Comparison of ENCODE assay signal across 38 mouse cellular contexts in the genomic region with DNA sequence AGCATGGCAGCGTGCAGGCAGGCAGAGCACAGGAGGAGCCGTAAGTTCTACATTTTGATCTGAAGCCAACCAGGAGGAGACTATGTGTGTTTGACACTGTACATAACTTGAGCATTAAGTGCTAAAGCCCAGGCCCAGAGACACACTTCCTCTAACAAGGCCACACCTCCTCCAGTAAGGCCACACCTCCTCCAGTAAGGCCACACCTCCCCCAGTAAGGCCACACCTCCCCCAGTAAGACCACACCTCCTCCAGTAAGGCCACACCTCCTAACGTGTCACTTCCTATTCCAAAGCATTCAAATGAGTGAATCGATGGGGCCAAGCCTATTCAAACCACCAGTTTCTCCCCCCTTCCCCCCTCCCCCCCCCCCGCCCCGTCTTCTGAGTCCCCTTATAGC. TPM values are rescaled to one million over a fixed set of nuclear protein-coding genes. Genes with fewer than 3 reads are reported as not detected.
DNase-seq lines count a peak whose midpoint lies in the region; ATAC-seq and TF ChIP-seq lines count a peak whose summit lies in the region.
"Had no signal": no experiment of that assay in that cellular context is flagged by ENCODE, and none has a peak within 500 bp of the region (broad histone marks: within the 10 kb centered on the region; RNA-seq: fewer than 3 reads in every experiment).

No protein-coding gene starts in this region.

- no peak overlapping the region for H3K9ac ChIP-seq in intestine, postnatal 0 days (ENCODE audit: low read depth, low read length)
- H3K9ac ChIP-seq in intestine, embryonic 16.5 days (ENCODE audit: low read depth, low read length): no peak overlapping the region
- no peak overlapping the region for H3K9ac ChIP-seq in stomach, postnatal 0 days (ENCODE audit: low read length)
- H3K9ac ChIP-seq: embryonic facial prominence, embryonic 12.5 days; heart, embryonic 12.5 days; hindbrain, embryonic 15.5 days; limb, embryonic 12.5 days had no signal

- ATAC-seq in intestine, postnatal 0 days: peak; percentile 28; the same call in 1 of the 2 replicates
- ATAC-seq in intestine, embryonic 16.5 days: no peak
- peak; percentile 23; the same call in 1 of the 2 replicates for ATAC-seq in stomach, postnatal 0 days (ENCODE audit: low FRiP score, low TSS enrichment)
- ATAC-seq: activated CD4-positive, CD25-positive, alpha-beta regulatory T cell, adult 4 months; CD4-positive, CD25-positive, alpha-beta regulatory T cell, adult 4 months; forebrain, embryonic 14.5 days; inflammation-experienced regulatory T-cells, adult 6 months; midbrain, embryonic 16.5 days; Patski had no signal

- DNase-seq in ZHBTc4 (ENCODE audit: low read depth, low spot score): peak; percentile 85
- no peak for DNase-seq in stomach, postnatal 0 days (ENCODE audit: low spot score)
- no peak for DNase-seq in left cerebral cortex, adult 11 months (ENCODE audit: low spot score)
- DNase-seq in cerebellum, adult 8-10 months: no peak
- no peak for DNase-seq in left cerebral cortex, adult 2 months (ENCODE audit: extremely low spot score in 1 of 2, low spot score in 2 of 2)
- DNase-seq: cerebellum, adult 9-10 months; embryo, embryonic 11 days; gastrocnemius, postnatal 25 days; heart, adult 2 months; kidney, adult 2 months; kidney, postnatal 36 days; lung, adult 2 months; lung, postnatal 10 days; right cerebral cortex, adult 18-20 months; spleen, adult 18-20 months; thymus, adult 2 months; thymus, postnatal 36 days had no signal

- H3K27me3 ChIP-seq in intestine, postnatal 0 days (replicated peaks; ENCODE audit: control insufficient read depth, insufficient read depth, low read length): no peaks in the 10 kb centered on the region
- H3K27me3 ChIP-seq in intestine, embryonic 16.5 days (replicated peaks; ENCODE audit: control insufficient read depth, insufficient read depth, low read length): no peaks in the 10 kb centered on the region
- H3K27me3 ChIP-seq in E14TG2a.4 (ENCODE audit: insufficient read depth, low read length): peaks cover 6% of the 10 kb centered on the region; the same call in 1 of the 2 replicates
- no peaks in the 10 kb centered on the region for H3K27me3 ChIP-seq in stomach, postnatal 0 days (ENCODE audit: control insufficient read depth, insufficient read depth, low read length)
- H3K27me3 ChIP-seq: hindbrain, embryonic 15.5 days; Patski had no signal

- no peak overlapping the region for H3K4me3 ChIP-seq in intestine, postnatal 0 days (ENCODE audit: low read depth, low read length)
- no peak overlapping the region for H3K4me3 ChIP-seq in intestine, embryonic 16.5 days (ENCODE audit: low read length)
- H3K4me3 ChIP-seq in E14TG2a.4 (replicated peaks; ENCODE audit: low read length): 0 out of 2 replicates have a peak overlapping the region, but pooled peaks have one; percentile 3
- no peak overlapping the region for H3K4me3 ChIP-seq in stomach, postnatal 0 days (ENCODE audit: low read depth, low read length)
- H3K4me3 ChIP-seq in left cerebral cortex, adult 2 months: no peak overlapping the region
- H3K4me3 ChIP-seq: embryonic facial prominence, embryonic 12.5 days; heart, adult 2 months; heart, embryonic 12.5 days; hindbrain, embryonic 15.5 days; layer of hippocampus, adult 2 months; limb, embryonic 12.5 days had no signal

- no peak for TF ChIP-seq CTCF in intestine, postnatal 0 days (IDR thresholded peaks at IDR 0.05; ENCODE audit: low read depth)
- TF ChIP-seq CTCF in E14TG2a.4 (conservative IDR thresholded peaks at IDR 0.05; ENCODE audit: low read length): no peak
- no peak for TF ChIP-seq CTCF in stomach, postnatal 0 days (IDR thresholded peaks at IDR 0.05; ENCODE audit: low read depth)
- no peak for TF ChIP-seq CTCF in left cerebral cortex, adult 2 months (IDR thresholded peaks at IDR 0.05)

- 0 out of 2 replicates have a peak, but pooled peaks cover 2% of the 10 kb centered on the region for H3K9me3 ChIP-seq in intestine, postnatal 0 days (ENCODE audit: control insufficient read depth)
- H3K9me3 ChIP-seq in intestine, embryonic 16.5 days (ENCODE audit: control insufficient read depth, low read length): no peaks in the 10 kb centered on the region
- H3K9me3 ChIP-seq in E14TG2a.4 (ENCODE audit: low read length): peaks cover 6% of the 10 kb centered on the region
- no peaks in the 10 kb centered on the region for H3K9me3 ChIP-seq in stomach, postnatal 0 days (ENCODE audit: control insufficient read depth, low read length)
- H3K9me3 ChIP-seq: hindbrain, embryonic 15.5 days had no signal

- H3K4me2 ChIP-seq in intestine, postnatal 0 days (replicated peaks; ENCODE audit: low read depth): no peak overlapping the region
- H3K4me2 ChIP-seq in intestine, embryonic 16.5 days (ENCODE audit: low read depth, low read length): no peak overlapping the region
- H3K4me2 ChIP-seq in stomach, postnatal 0 days (replicated peaks; ENCODE audit: low read depth): no peak overlapping the region
- H3K4me2 ChIP-seq: embryonic facial prominence, embryonic 12.5 days; heart, embryonic 12.5 days; hindbrain, embryonic 15.5 days; limb, embryonic 12.5 days; midbrain, embryonic 11.5 days had no signal

- no peak for TF ChIP-seq EP300 in stomach, postnatal 0 days (optimal IDR thresholded peaks at IDR 0.05)

- H3K4me1 ChIP-seq in intestine, postnatal 0 days (replicated peaks; ENCODE audit: control insufficient read depth, insufficient read depth, low read length): no peaks in the 10 kb centered on the region
- H3K4me1 ChIP-seq in intestine, embryonic 16.5 days (ENCODE audit: control insufficient read depth, insufficient read depth, low read length): no peaks in the 10 kb centered on the region
- peaks cover 45% of the 10 kb centered on the region for H3K4me1 ChIP-seq in E14TG2a.4 (replicated peaks; ENCODE audit: low read depth, low read length)
- H3K4me1 ChIP-seq in stomach, postnatal 0 days (replicated peaks; ENCODE audit: control insufficient read depth, insufficient read depth): no peaks in the 10 kb centered on the region
- H3K4me1 ChIP-seq: embryonic facial prominence, embryonic 12.5 days; heart, embryonic 12.5 days; hindbrain, embryonic 15.5 days; limb, embryonic 12.5 days had no signal

- intact Hi-C loops in left cerebral cortex, adult 2 months (cut with DNase I): no loop called here

- 86% methylated on average over 6 of the region's 6 CpGs for WGBS in intestine, postnatal 0 days
- WGBS in intestine, embryonic 16.5 days: 85% methylated on average over 6 of the region's 6 CpGs
- 80% methylated on average over 6 of the region's 6 CpGs for WGBS in stomach, postnatal 0 days

- H3K27ac ChIP-seq in intestine, postnatal 0 days (ENCODE audit: low read depth, low read length): no peak overlapping the region
- no peak overlapping the region for H3K27ac ChIP-seq in intestine, embryonic 16.5 days (ENCODE audit: low read length)
- H3K27ac ChIP-seq in stomach, postnatal 0 days (replicated peaks): no peak overlapping the region
- no peak overlapping the region for H3K27ac ChIP-seq in left cerebral cortex, adult 2 months
- H3K27ac ChIP-seq: embryonic facial prominence, embryonic 12.5 days; heart, adult 2 months; hindbrain, embryonic 15.5 days; layer of hippocampus, adult 2 months; limb, embryonic 12.5 days; macrophage had no signal

- no peaks in the 10 kb centered on the region for H3K36me3 ChIP-seq in intestine, postnatal 0 days (ENCODE audit: control insufficient read depth, insufficient read depth)
- no peaks in the 10 kb centered on the region for H3K36me3 ChIP-seq in intestine, embryonic 16.5 days (ENCODE audit: control insufficient read depth, insufficient read depth, low read length)
- no peaks in the 10 kb centered on the region for H3K36me3 ChIP-seq in E14TG2a.4 (ENCODE audit: insufficient read depth, low read length)
- H3K36me3 ChIP-seq in stomach, postnatal 0 days (ENCODE audit: control insufficient read depth, insufficient read depth, low read length): no peaks in the 10 kb centered on the region
- H3K36me3 ChIP-seq: embryonic facial prominence, embryonic 12.5 days; G1E; heart, embryonic 12.5 days; hindbrain, embryonic 15.5 days; limb, embryonic 12.5 days had no signal

RNA-seq across cellular contexts. Expression of a gene that starts 6.9 kb away (rescaled TPM):
- polyA plus RNA-seq in intestine, postnatal 0 days (2015; fragmentation: Nextera tagmentation; extraction: Ambion mirVana): 1.2 and 1.3 TPM in 2 replicates
- 1.7 and 1.9 TPM in 2 replicates for polyA plus RNA-seq in intestine, embryonic 16.5 days (2015; fragmentation: Nextera tagmentation; extraction: Ambion mirVana)
- polyA plus RNA-seq in stomach, postnatal 0 days (2015; fragmentation: Nextera tagmentation; extraction: Ambion mirVana): 2.1 and 2.3 TPM in 2 replicates
- 1 to 10 TPM; 4.9 to 8.1 TPM for total RNA-seq in left cerebral cortex, adult 2 months (2021)
- total RNA-seq: gastrocnemius, adult 18-20 months; gastrocnemius, postnatal 25 days; hematopoietic stem cell, adult 5-6 weeks; liver, adult 2 months had no signal
- polyA plus RNA-seq: CD4-positive, CD25-positive, alpha-beta regulatory T cell, adult 4 months; G1E; heart, postnatal 0 days; liver, adult 2 months; macrophage; Patski had no signal

RNA-seq across cellular contexts. Expression of a gene that starts 38.6 kb away (rescaled TPM):
- polyA plus RNA-seq in intestine, postnatal 0 days (2015; fragmentation: Nextera tagmentation; extraction: Ambion mirVana): 500 and 505 TPM in 2 replicates
- polyA plus RNA-seq in intestine, embryonic 16.5 days (2015; fragmentation: Nextera tagmentation; extraction: Ambion mirVana): 753 and 789 TPM in 2 replicates
- polyA plus RNA-seq in stomach, postnatal 0 days (2015; fragmentation: Nextera tagmentation; extraction: Ambion mirVana): 742 and 777 TPM in 2 replicates
- 100 to 1,000 TPM; 268 to 280 TPM for total RNA-seq in left cerebral cortex, adult 2 months (2021)

RNA-seq across cellular contexts. Expression of a gene that starts 40.7 kb away (rescaled TPM):
- polyA plus RNA-seq in intestine, postnatal 0 days (2015; fragmentation: Nextera tagmentation; extraction: Ambion mirVana): 115 and 123 TPM in 2 replicates
- 129 and 141 TPM in 2 replicates for polyA plus RNA-seq in intestine, embryonic 16.5 days (2015; fragmentation: Nextera tagmentation; extraction: Ambion mirVana)
- 93.3 and 112 TPM in 2 replicates for polyA plus RNA-seq in stomach, postnatal 0 days (2015; fragmentation: Nextera tagmentation; extraction: Ambion mirVana)
- 100 to 1,000 TPM; 159 to 176 TPM for total RNA-seq in left cerebral cortex, adult 2 months (2021)
